In genomic region chr19:11794447-11794846, GRCm38 (mm10) we compare ENCODE assay signal across 31 mouse cellular contexts. TPM values are rescaled to one million over a fixed set of nuclear protein-coding genes. Genes with fewer than 3 reads are reported as not detected.
A peak's percentile ranks its signal among the peaks of the same experiment; 100 is the strongest.
DNase-seq lines count a peak whose midpoint lies in the region; ATAC-seq and TF ChIP-seq lines count a peak whose summit lies in the region.
"Had no signal": no experiment of that assay in that cellular context is flagged by ENCODE, and none has a peak within 500 bp of the region (broad histone marks: within the 10 kb centered on the region; RNA-seq: fewer than 3 reads in every experiment).

No protein-coding gene starts in this region.

- intact Hi-C loops in heart, postnatal 14 days (cut with DNase I) = no loop called here
- intact Hi-C loops in left cerebral cortex, postnatal 36 days (cut with DNase I) = no loop called here

- H3K4me1 ChIP-seq in intestine, postnatal 0 days (replicated peaks; ENCODE audit: control insufficient read depth, insufficient read depth, low read length) = peaks cover 3% of the 10 kb centered on the region
- H3K4me1 ChIP-seq in small intestine, adult 2 months (ENCODE audit: control insufficient read depth, insufficient read depth, insufficient read length, low read length) = peaks cover 12% of the 10 kb centered on the region; the same call in 1 of the 2 replicates
- H3K4me1 ChIP-seq: embryonic facial prominence, embryonic 10.5 days; embryonic facial prominence, embryonic 12.5 days; forebrain, embryonic 13.5 days; forebrain, embryonic 15.5 days had no signal

- H3K27ac ChIP-seq in intestine, postnatal 0 days (ENCODE audit: low read depth, low read length) = peak overlapping the region; percentile 50
- peak overlapping the region; percentile 53 for H3K27ac ChIP-seq in small intestine, adult 2 months (ENCODE audit: insufficient read depth, low read depth, low read length)
- H3K27ac ChIP-seq: embryonic facial prominence, embryonic 10.5 days; embryonic facial prominence, embryonic 12.5 days; forebrain, embryonic 13.5 days; forebrain, embryonic 15.5 days had no signal

- peak; percentile 53 for DNase-seq in heart, adult 11 months
- no peak for DNase-seq in heart, postnatal 14 days
- DNase-seq in left cerebral cortex, postnatal 36 days (ENCODE audit: low spot score in 2 of 2) = no peak
- no peak for DNase-seq in thymus, postnatal 36 days
- DNase-seq: adrenal gland, adult 8-10 months; adrenal gland, postnatal 14 days; B cell, adult 2 months; cerebellum, adult 11 months; cerebellum, adult 18-20 months; cerebellum, adult 8-10 months; cerebellum, adult 9-11 months; cerebellum, postnatal 14 days; cerebellum, postnatal 36 days; forebrain, postnatal 0 days had no signal

- no peak; the same call in 1 of the 2 replicates for TF ChIP-seq POLR2A in small intestine, adult 2 months (IDR thresholded peaks at IDR 0.05; ENCODE audit: low read depth, low read length)

- H3K9ac ChIP-seq in intestine, postnatal 0 days (ENCODE audit: low read depth, low read length) = no peak overlapping the region
- H3K9ac ChIP-seq: embryonic facial prominence, embryonic 12.5 days; forebrain, embryonic 13.5 days; forebrain, embryonic 15.5 days; forebrain, postnatal 0 days had no signal

- H3K4me3 ChIP-seq in intestine, postnatal 0 days (ENCODE audit: low read depth, low read length) = no peak overlapping the region
- no peak overlapping the region for H3K4me3 ChIP-seq in small intestine, adult 2 months (ENCODE audit: low read depth, low read length)
- H3K4me3 ChIP-seq: embryonic facial prominence, embryonic 10.5 days; embryonic facial prominence, embryonic 12.5 days; forebrain, embryonic 13.5 days; forebrain, embryonic 15.5 days had no signal

- TF ChIP-seq CTCF in intestine, postnatal 0 days (IDR thresholded peaks at IDR 0.05; ENCODE audit: low read depth) = peak; percentile 50
- TF ChIP-seq CTCF in small intestine, adult 2 months (IDR thresholded peaks at IDR 0.05; ENCODE audit: extremely low read depth, insufficient read length, insufficient replicate concordance, low read depth, low read length) = no peak

- ATAC-seq in intestine, postnatal 0 days = peak; percentile 84
- ATAC-seq: activated CD4-positive, CD25-positive, alpha-beta regulatory T cell, adult 4 months; CD4-positive, CD25-positive, alpha-beta regulatory T cell, adult 4 months; forebrain, embryonic 13.5 days; forebrain, embryonic 15.5 days; forebrain, postnatal 0 days; Patski had no signal

- no peaks in the 10 kb centered on the region for H3K27me3 ChIP-seq in intestine, postnatal 0 days (replicated peaks; ENCODE audit: control insufficient read depth, insufficient read depth, low read length)
- H3K27me3 ChIP-seq in small intestine, adult 2 months (ENCODE audit: control insufficient read depth, insufficient read depth, low read length) = no peaks in the 10 kb centered on the region
- H3K27me3 ChIP-seq: CH12.LX; embryonic facial prominence, embryonic 12.5 days; forebrain, embryonic 13.5 days; forebrain, embryonic 15.5 days; Patski had no signal

- H3K36me3 ChIP-seq in intestine, postnatal 0 days (ENCODE audit: control insufficient read depth, insufficient read depth) = peaks cover 6% of the 10 kb centered on the region; the same call in 1 of the 2 replicates
- peaks cover 11% of the 10 kb centered on the region for H3K36me3 ChIP-seq in small intestine, adult 2 months (ENCODE audit: control insufficient read depth, insufficient read depth, low read length)
- H3K36me3 ChIP-seq: embryonic facial prominence, embryonic 10.5 days; embryonic facial prominence, embryonic 12.5 days; forebrain, embryonic 15.5 days; G1E had no signal

- WGBS in intestine, postnatal 0 days = 43% methylated on average over 6 of the region's 6 CpGs
- WGBS in small intestine, adult 2 months = 34% methylated on average over 6 of the region's 6 CpGs

- H3K9me3 ChIP-seq in intestine, postnatal 0 days (ENCODE audit: control insufficient read depth) = no peaks in the 10 kb centered on the region
- H3K9me3 ChIP-seq: embryonic facial prominence, embryonic 10.5 days; embryonic facial prominence, embryonic 12.5 days; forebrain, embryonic 13.5 days; forebrain, embryonic 15.5 days; G1E had no signal

- 0 out of 2 replicates have a peak overlapping the region, but pooled peaks have one; percentile 30 for H3K4me2 ChIP-seq in intestine, postnatal 0 days (replicated peaks; ENCODE audit: low read depth)
- H3K4me2 ChIP-seq: embryonic facial prominence, embryonic 12.5 days; forebrain, embryonic 13.5 days; forebrain, embryonic 15.5 days had no signal

RNA-seq across cellular contexts. Expression of gene Mrpl16, which starts 24.3 kb away (rescaled TPM):
- 100 to 1,000 TPM in 1 of 2 experiments, 10 to 100 TPM in 1; 90.2 to 101 TPM for total RNA-seq in heart, postnatal 14 days (2021)
- polyA plus RNA-seq in intestine, postnatal 0 days (2015; fragmentation: Nextera tagmentation; extraction: Ambion mirVana) = 54.0 and 54.7 TPM in 2 replicates
- 1.8 and 4.0 TPM in 2 replicates for polyA plus RNA-seq in small intestine, adult 2 months (2012; rRNA removed)
- 10 to 100 TPM; 40.6 to 42.7 TPM for total RNA-seq in left cerebral cortex, postnatal 36 days (2021)

RNA-seq across cellular contexts. Expression of gene Stx3, which starts 24.8 kb away (rescaled TPM):
- total RNA-seq in heart, postnatal 14 days (2021) = 1 to 10 TPM; 7.7 to 8.4 TPM
- 125 and 137 TPM in 2 replicates for polyA plus RNA-seq in intestine, postnatal 0 days (2015; fragmentation: Nextera tagmentation; extraction: Ambion mirVana)
- 12.7 and 38.0 TPM in 2 replicates for polyA plus RNA-seq in small intestine, adult 2 months (2012; rRNA removed)
- 10 to 100 TPM; 22.9 to 30.1 TPM for total RNA-seq in left cerebral cortex, postnatal 36 days (2021)
- polyA plus RNA-seq: G1E had no signal

RNA-seq across cellular contexts. Expression of gene Olfr1417, which starts 44.6 kb away (rescaled TPM):
- not detected for total RNA-seq in heart, postnatal 14 days (2021)
- 0.08 TPM in 1 of 2 replicates, not detected in the other for polyA plus RNA-seq in intestine, postnatal 0 days (2015; fragmentation: Nextera tagmentation; extraction: Ambion mirVana)
- polyA plus RNA-seq in small intestine, adult 2 months (2012; rRNA removed) = not detected in 2 replicates
- not detected for total RNA-seq in left cerebral cortex, postnatal 36 days (2021)
- total RNA-seq: adrenal gland, adult 18-20 months; adrenal gland, adult 8-10 months; adrenal gland, postnatal 14 days; adrenal gland, postnatal 4 days; CH12.LX; forebrain, postnatal 0 days had no signal
- polyA plus RNA-seq: activated CD4-positive, CD25-positive, alpha-beta regulatory T cell, adult 4 months; CD4-positive, CD25-positive, alpha-beta regulatory T cell, adult 4 months; cortical plate, adult 2 months; embryonic facial prominence, embryonic 10.5 days; embryonic facial prominence, embryonic 12.5 days; embryonic facial prominence, embryonic 14.5 days; forebrain, embryonic 11.5 days; forebrain, embryonic 15.5 days; G1E had no signal

RNA-seq across cellular contexts. Expression of gene Gif, which starts 47.1 kb away (rescaled TPM):
- total RNA-seq in heart, postnatal 14 days (2021) = not detected
- polyA plus RNA-seq in intestine, postnatal 0 days (2015; fragmentation: Nextera tagmentation; extraction: Ambion mirVana) = not detected in 2 replicates
- polyA plus RNA-seq in small intestine, adult 2 months (2012; rRNA removed) = 0.09 and 8.4 TPM in 2 replicates
- not detected for total RNA-seq in left cerebral cortex, postnatal 36 days (2021)
- total RNA-seq: adrenal gland, adult 18-20 months; adrenal gland, adult 8-10 months; adrenal gland, postnatal 14 days; adrenal gland, postnatal 4 days; forebrain, postnatal 0 days; G1E had no signal
- polyA plus RNA-seq: activated CD4-positive, CD25-positive, alpha-beta regulatory T cell, adult 4 months; brain, embryonic 14.5 days; CD4-positive, CD25-positive, alpha-beta regulatory T cell, adult 4 months; cortical plate, adult 2 months; embryonic facial prominence, embryonic 10.5 days; embryonic facial prominence, embryonic 12.5 days; embryonic facial prominence, embryonic 14.5 days; forebrain, embryonic 11.5 days; forebrain, embryonic 13.5 days; forebrain, embryonic 15.5 days; forebrain, postnatal 0 days; G1E had no signal
